Mouse (Mus musculus) adrenal gland, adult 18-20 months (tissue): ENCODE measurements around the gene Adcy1. TPM values are rescaled to one million over a fixed set of nuclear protein-coding genes. Genes with fewer than 3 reads are reported as not detected.
"Not testable (repeated sequence)": the region's sequence is repeated elsewhere in the genome, so short reads cannot be mapped to it uniquely, and the experiment has no call there.

ENCODE experiments used
- DNase-seq, 2 experiments: peaks; one replicate each; pipeline ENCODE4 v3.0.0; 2021 to 2022; ENCODE audit warnings: low spot score in 2 of 2
- total RNA-seq, 2 experiments: library from RNA; stranded (reverse); gene quantifications; 1 replicate in 1 of 2; 2 replicates in 1 of 2; pipeline ENCODE4 v1.2.3; 2021

Gene Adcy1
- total RNA-seq, 2 experiments from 2014 or later = 3.9 to 4.4 TPM

DNA sequence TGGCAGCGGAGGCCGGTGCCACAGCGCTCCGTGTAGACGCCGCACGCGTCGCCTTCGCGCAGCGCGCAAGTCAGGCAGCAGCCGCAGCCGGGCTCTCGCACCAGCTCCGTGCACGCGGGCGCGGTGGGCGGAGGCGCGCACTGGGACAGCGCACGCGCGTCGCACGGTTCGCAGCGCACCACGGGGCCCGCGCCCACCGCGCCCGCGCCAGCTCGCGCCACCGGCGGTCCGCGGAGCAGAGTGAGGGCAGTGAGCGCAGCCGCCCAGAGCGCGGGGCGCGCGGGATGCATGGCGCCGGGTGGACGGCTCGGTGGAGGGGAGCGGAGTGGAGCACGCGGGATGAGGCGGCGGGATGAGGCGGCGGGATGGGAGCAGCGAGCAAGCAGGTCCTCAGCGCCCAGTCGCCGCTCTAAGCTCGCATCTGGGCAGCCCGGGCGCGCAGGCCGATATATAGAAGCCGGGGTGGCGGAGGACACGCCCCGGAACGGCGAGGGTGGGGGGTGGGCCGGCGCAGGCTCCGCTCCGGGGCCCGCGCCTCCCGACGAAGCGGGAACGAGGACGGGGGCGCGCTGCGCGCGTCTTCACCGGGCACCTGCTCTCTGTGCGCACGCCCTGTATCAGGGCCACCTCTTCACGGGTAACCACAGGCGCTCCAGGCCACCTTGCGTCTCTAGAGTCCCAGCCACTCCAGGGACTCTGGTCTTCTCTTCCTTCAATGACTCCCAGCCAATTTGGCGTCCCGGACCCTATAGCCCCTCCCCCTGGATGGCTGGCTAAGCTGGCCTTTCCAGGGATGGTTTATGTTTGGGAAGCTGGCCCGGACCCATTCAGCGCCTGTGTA lies 150.4 kb downstream of the Adcy1 start, which contains the start of gene Igfbp3:
Gene Igfbp3 (minus strand): TSS at position 423 of the 841 bp plus-strand sequence.
- peak; percentile 38 to 44 for DNase-seq

- no peak for DNase-seq
Measured at GRCm38 (mm10) chr11:7214342-7214660, 151.0 kb downstream of the Adcy1 start.

- no peak for DNase-seq
Measured at GRCm38 (mm10) chr11:7214761-7215160, 151.5 kb downstream of the Adcy1 start.

DNA sequence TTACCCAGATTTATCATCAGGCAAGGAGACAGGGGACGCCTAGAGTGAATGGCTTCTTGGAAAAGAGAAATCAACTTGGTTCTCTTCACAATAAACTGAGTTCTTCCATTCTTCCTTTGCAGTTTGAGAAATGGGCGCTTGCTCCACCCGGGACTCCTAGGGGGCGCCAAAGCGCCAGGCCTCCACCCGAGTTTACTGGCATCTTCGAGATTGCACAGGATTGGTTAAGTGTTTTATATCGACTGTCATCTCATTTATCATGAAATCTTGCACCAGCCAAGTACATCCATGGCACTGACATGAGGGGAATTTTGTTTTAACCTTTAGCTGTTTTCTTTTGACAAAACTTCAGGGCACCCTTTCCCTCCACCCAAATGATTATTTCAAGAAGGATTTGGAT lies 152.4 kb downstream of the Adcy1 start:
- DNase-seq = peak; percentile 60 to 71

- DNase-seq = not testable (repeated sequence)
Measured at GRCm38 (mm10) chr11:7221826-7222225, 158.5 kb downstream of the Adcy1 start.

DNA sequence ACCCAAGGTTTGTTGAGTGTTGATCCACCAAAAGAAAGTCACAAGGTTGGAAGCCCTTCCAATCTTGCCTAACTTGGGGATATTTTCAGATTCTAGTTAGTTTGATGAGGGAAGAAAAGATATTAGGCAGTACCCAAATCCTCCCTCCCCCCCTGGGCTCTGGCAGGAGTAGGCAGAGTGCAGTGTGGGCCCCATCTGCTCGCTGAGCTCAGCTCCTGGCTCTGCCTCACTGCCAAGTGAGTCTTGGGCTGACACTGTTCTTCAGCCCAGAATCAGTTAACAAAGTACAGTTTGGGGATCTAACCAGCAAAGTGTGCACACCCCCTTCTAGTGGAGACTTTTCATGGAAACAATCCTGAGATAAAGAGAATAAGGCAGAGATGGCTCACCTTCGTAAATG lies 162.9 kb downstream of the Adcy1 start:
- DNase-seq = no peak

- no peak for DNase-seq
Measured at GRCm38 (mm10) chr11:7226810-7227550, 163.7 kb downstream of the Adcy1 start.

GRCm38 (mm10) chr11:7228107-7228506 lies 164.8 kb downstream of the Adcy1 start:
- DNase-seq = no peak

Other genes starting within 250 kb of the Adcy1 start
- not detected for gene Gm11983, start 225.8 kb upstream of the Adcy1 start, total RNA-seq
- gene Gm11985, start 125.1 kb downstream of the Adcy1 start, total RNA-seq = not detected
- not detected for gene Igfbp1, start 134.3 kb downstream of the Adcy1 start, total RNA-seq
- 10 to 100 TPM; 49.2 to 73.6 TPM for gene Igfbp3, start 150.4 kb downstream of the Adcy1 start, total RNA-seq